Mouse (Mus musculus): ENCODE measurements around the gene Sfr1. TPM values are rescaled to one million over a fixed set of nuclear protein-coding genes. Genes with fewer than 3 reads are reported as not detected.

The Sfr1 gene
- polyA plus RNA-seq, 1 experiment from 2014 or later: 282 TPM

GRCm38 (mm10) chr19:47754931-47755330 lies 23.4 kb downstream of the Sfr1 start:
- H3K27ac ChIP-seq: no peak overlapping the region
- H3K4me1 ChIP-seq: no peaks in the 10 kb centered on the region
- WGBS: 79% methylated on average over 9 of the region's 9 CpGs
- no peaks in the 10 kb centered on the region for H3K27me3 ChIP-seq
- H3K9me3 ChIP-seq: no peaks in the 10 kb centered on the region
- H3K4me2 ChIP-seq (replicated peaks): no peak overlapping the region
- H3K9ac ChIP-seq: no peak overlapping the region
- H3K4me3 ChIP-seq: no peak overlapping the region
- no peak for ATAC-seq (ENCODE audit: low FRiP score, low read depth)
- no peaks in the 10 kb centered on the region for H3K36me3 ChIP-seq

- Histone ChIP-seq H3K9ac (no peak overlapping the region), H3K27me3 (no peaks in the 10 kb centered on the region), H3K36me3 (no peaks in the 10 kb centered on the region), H3K27ac (no peak overlapping the region), H3K4me3 (no peak overlapping the region), H3K4me2 (replicated peaks) (peak overlapping the region; percentile 31), H3K9me3 (no peaks in the 10 kb centered on the region), H3K4me1 (no peaks in the 10 kb centered on the region)
- WGBS: 64% methylated on average over 19 of the region's 19 CpGs
- no peak for ATAC-seq (ENCODE audit: low FRiP score, low read depth)
Measured at GRCm38 (mm10) chr19:47755625-47756024, 24.1 kb downstream of the Sfr1 start.

- Histone ChIP-seq H3K9ac (no peak overlapping the region), H3K36me3 (no peaks in the 10 kb centered on the region), H3K4me3 (no peak overlapping the region), H3K27ac (no peak overlapping the region), H3K27me3 (no peaks in the 10 kb centered on the region), H3K9me3 (no peaks in the 10 kb centered on the region), H3K4me1 (no peaks in the 10 kb centered on the region), H3K4me2 (replicated peaks) (no peak overlapping the region)
- ATAC-seq (ENCODE audit: low FRiP score, low read depth): no peak
- WGBS: 79% methylated on average over 6 of the region's 6 CpGs
Measured at GRCm38 (mm10) chr19:47777847-47778246, 46.4 kb downstream of the Sfr1 start.

- H3K27me3 ChIP-seq: no peaks in the 10 kb centered on the region
- no peak overlapping the region for H3K9ac ChIP-seq
- no peaks in the 10 kb centered on the region for H3K9me3 ChIP-seq
- H3K27ac ChIP-seq: no peak overlapping the region
- no peak overlapping the region for H3K4me2 ChIP-seq (replicated peaks)
- no peaks in the 10 kb centered on the region for H3K4me1 ChIP-seq
- H3K36me3 ChIP-seq: no peaks in the 10 kb centered on the region
- no peak for ATAC-seq (ENCODE audit: low FRiP score, low read depth)
- WGBS: 95% methylated on average over 7 of the region's 7 CpGs
- H3K4me3 ChIP-seq: no peak overlapping the region
Measured at GRCm38 (mm10) chr19:47780145-47780544, 48.7 kb downstream of the Sfr1 start.

- 77% methylated on average over 11 of the region's 11 CpGs for WGBS
- H3K9ac ChIP-seq: no peak overlapping the region
- H3K4me3 ChIP-seq: no peak overlapping the region
- no peaks in the 10 kb centered on the region for H3K4me1 ChIP-seq
- no peak for ATAC-seq (ENCODE audit: low FRiP score, low read depth)
- H3K4me2 ChIP-seq (replicated peaks): no peak overlapping the region
- no peaks in the 10 kb centered on the region for H3K9me3 ChIP-seq
- no peak overlapping the region for H3K27ac ChIP-seq
- H3K36me3 ChIP-seq: no peaks in the 10 kb centered on the region
- no peaks in the 10 kb centered on the region for H3K27me3 ChIP-seq
Measured at GRCm38 (mm10) chr19:47780972-47781371, 49.5 kb downstream of the Sfr1 start.

GRCm38 (mm10) chr19:47783898-47784297 lies 52.4 kb downstream of the Sfr1 start:
- no peaks in the 10 kb centered on the region for H3K9me3 ChIP-seq
- H3K4me2 ChIP-seq (replicated peaks): no peak overlapping the region
- H3K4me1 ChIP-seq: no peaks in the 10 kb centered on the region
- H3K4me3 ChIP-seq: no peak overlapping the region
- ATAC-seq (ENCODE audit: low FRiP score, low read depth): no peak
- no peak overlapping the region for H3K27ac ChIP-seq
- no peaks in the 10 kb centered on the region for H3K27me3 ChIP-seq
- no peaks in the 10 kb centered on the region for H3K36me3 ChIP-seq
- no peak overlapping the region for H3K9ac ChIP-seq
- 88% methylated on average over 6 of the region's 6 CpGs for WGBS

Small RNAs within 50 kb of the gene (microRNA-seq; reads per million reads assigned to microRNA genes)
- gene Mir8090: not detected

Other genes starting within 250 kb of the Sfr1 start
- 55.5 and 58.0 TPM in 2 replicates for gene Stn1, start 194.2 kb upstream of the Sfr1 start, polyA plus RNA-seq (2015; fragmentation: Nextera tagmentation; extraction: Ambion mirVana)
- 9.2 and 10.6 TPM in 2 replicates for gene Slk, start 152.0 kb upstream of the Sfr1 start, polyA plus RNA-seq (2015; fragmentation: Nextera tagmentation; extraction: Ambion mirVana)
- gene Col17a1, start 39.6 kb upstream of the Sfr1 start, polyA plus RNA-seq (2015; fragmentation: Nextera tagmentation; extraction: Ambion mirVana): 10.2 and 12.4 TPM in 2 replicates
- 177 and 181 TPM in 2 replicates for gene Gsto1, start 123.3 kb downstream of the Sfr1 start, polyA plus RNA-seq (2015; fragmentation: Nextera tagmentation; extraction: Ambion mirVana)
- gene Gsto2, start 133.9 kb downstream of the Sfr1 start, polyA plus RNA-seq (2015; fragmentation: Nextera tagmentation; extraction: Ambion mirVana): 1.3 and 1.7 TPM in 2 replicates
- gene Cfap43, start 187.6 kb downstream of the Sfr1 start, polyA plus RNA-seq (2015; fragmentation: Nextera tagmentation; extraction: Ambion mirVana): 0.08 and 0.09 TPM in 2 replicates
- 24.3 and 26.6 TPM in 2 replicates for gene Itprip, start 187.6 kb downstream of the Sfr1 start, polyA plus RNA-seq (2015; fragmentation: Nextera tagmentation; extraction: Ambion mirVana)
- gene Cfap58, start 206.0 kb downstream of the Sfr1 start, polyA plus RNA-seq (2015; fragmentation: Nextera tagmentation; extraction: Ambion mirVana): 0.05 TPM in 1 of 2 replicates, not detected in the other

Data from limb, embryonic 13.5 days (tissue).